Mouse (Mus musculus): ENCODE results near the gene Wwox. TPM values are rescaled to one million over a fixed set of nuclear protein-coding genes. Genes with fewer than 3 reads are reported as not detected.
"Not testable (repeated sequence)": the region's sequence is repeated elsewhere in the genome, so short reads cannot be mapped to it uniquely, and the experiment has no call there.

Wwox gene
- polyA plus RNA-seq, 1 experiment from 2014 or later, result 10.6 TPM

DNA sequence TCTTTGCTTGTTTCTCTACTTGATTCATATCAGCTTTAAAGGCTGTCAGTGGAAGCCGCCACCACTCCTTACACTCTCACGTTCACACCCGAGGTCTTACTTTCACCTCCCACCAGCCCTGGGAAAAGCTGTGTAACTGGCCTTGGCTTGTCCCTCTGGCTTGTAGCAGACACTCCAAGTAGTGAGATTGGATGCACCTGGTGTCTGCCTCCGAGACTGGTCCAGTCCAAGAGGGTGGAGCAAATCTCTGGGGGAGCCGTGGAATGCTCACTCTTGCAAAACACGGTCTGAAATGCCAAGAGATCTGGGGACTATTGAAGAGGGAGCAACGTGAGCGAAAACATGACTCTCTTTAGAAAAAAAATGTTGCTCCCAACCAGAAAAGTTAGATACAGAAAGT, 382.1 kb downstream of the Wwox start:
- Histone ChIP-seq H3K36me3 (no peaks in the 10 kb centered on the region), H3K27ac (replicated peaks) (no peak overlapping the region), H3K4me3 (no peak overlapping the region), H3K27me3 (ENCODE audit: low read depth, poor library complexity, severe bottlenecking) (no peaks in the 10 kb centered on the region), H3K4me1 (peaks cover 12% of the 10 kb centered on the region), H3K9me3 (replicated peaks) (no peaks in the 10 kb centered on the region)
- WGBS, result 84% methylated on average over 8 of the region's 8 CpGs
- no peak for DNase-seq (ENCODE audit: low spot score)

DNA sequence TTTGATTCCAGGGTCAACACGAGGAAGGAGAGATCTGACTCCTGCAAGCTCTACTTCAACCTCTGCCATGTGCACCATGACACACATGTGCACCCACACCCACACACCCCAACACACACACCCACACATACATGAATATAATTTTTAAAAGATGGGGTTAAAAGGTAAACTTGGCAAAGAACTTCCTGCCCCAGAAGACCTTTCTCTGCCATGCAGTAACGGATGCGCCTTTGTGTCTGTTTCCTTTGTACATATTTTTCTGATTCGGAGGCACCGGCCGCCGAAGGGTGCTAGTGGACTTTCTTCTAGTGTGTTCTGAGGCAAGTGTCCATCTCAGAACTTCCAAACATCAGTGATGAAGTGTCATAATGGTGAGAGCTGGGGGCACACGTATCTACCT, 386.0 kb downstream of the Wwox start:
- Histone ChIP-seq H3K4me1 (no peaks in the 10 kb centered on the region), H3K36me3 (no peaks in the 10 kb centered on the region), H3K27me3 (ENCODE audit: low read depth, poor library complexity, severe bottlenecking) (no peaks in the 10 kb centered on the region), H3K27ac (replicated peaks) (no peak overlapping the region), H3K9me3 (replicated peaks) (no peaks in the 10 kb centered on the region), H3K4me3 (no peak overlapping the region)
- DNase-seq (ENCODE audit: low spot score), result no peak
- 94% methylated on average over 8 of the region's 8 CpGs for WGBS

DNA sequence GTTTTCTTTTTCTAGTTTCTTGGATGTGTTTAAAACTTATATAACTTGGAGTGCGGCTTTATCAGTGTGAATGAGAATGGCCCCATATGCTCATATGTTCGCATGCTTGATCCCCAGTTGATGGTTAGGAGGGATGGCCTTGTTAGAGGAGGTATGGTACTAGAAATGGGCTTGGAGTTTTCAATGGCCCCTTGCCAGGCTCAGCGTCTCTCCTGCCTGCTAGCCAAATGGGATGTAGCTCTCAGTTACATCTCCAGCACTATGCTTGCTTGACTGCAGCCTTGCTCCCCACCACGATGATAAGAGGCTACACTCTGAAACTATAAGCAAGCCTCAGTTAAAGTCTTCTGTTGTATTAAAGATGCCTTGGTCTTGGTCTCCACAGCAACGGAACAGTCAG, 387.5 kb downstream of the Wwox start:
- H3K27me3 ChIP-seq (ENCODE audit: low read depth, poor library complexity, severe bottlenecking), result no peaks in the 10 kb centered on the region
- no peak overlapping the region for H3K4me3 ChIP-seq
- 84% methylated on average over 5 of the region's 5 CpGs for WGBS

DNA sequence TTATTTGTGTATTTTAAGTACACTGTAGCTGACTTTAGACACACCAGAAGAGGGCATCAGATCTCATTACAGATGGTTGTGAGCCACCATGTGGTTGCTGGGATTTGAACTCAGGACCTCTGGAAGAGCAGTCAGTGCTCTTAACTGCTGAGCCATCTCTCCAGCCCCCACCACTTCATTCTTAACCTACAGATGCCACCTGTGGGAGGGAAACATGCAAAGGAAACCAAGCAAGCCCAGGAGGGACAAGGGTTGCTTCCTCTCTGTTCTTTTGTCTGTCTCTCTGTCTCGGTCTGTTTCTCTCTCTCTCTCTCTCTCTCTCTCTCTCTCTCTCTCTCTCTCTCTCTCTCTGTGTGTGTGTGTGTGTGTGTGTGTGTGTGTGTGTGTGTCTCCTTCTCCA, 388.4 kb downstream of the Wwox start:
- H3K4me1 ChIP-seq; H3K36me3 ChIP-seq; H3K4me3 ChIP-seq; H3K9me3 ChIP-seq (replicated peaks); H3K27me3 ChIP-seq (ENCODE audit: low read depth, poor library complexity, severe bottlenecking); H3K27ac ChIP-seq (replicated peaks); DNase-seq (ENCODE audit: low spot score): not testable (repeated sequence)
- WGBS, result 70% methylated on average over 1 of the region's 1 CpGs

More for the DNA sequence above, 387.5 kb downstream of the Wwox start:
- DNase-seq (ENCODE audit: low spot score), result no peak
- no peaks in the 10 kb centered on the region for H3K36me3 ChIP-seq
- no peaks in the 10 kb centered on the region for H3K9me3 ChIP-seq (replicated peaks)
- H3K27ac ChIP-seq (replicated peaks), result no peak overlapping the region
- no peaks in the 10 kb centered on the region for H3K4me1 ChIP-seq

DNA sequence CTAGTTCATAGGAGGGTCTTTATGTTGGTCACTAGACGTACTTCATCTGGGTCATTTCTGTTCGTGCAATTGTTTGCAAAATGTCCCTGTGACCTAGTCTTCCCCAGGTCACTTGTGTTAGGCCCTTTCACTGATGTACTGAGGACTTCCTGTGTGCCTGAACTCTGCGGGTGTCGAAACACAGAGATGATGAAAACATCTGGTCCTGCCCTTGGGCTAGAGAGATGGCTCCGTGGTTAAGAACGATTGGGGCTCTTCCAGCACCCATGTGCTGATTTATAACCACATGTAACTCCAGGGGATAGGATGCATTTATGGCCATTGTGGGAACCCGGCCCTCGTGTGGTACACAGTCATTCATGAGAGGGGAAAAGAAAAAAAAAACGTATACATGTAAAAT, 392.1 kb downstream of the Wwox start:
- Histone ChIP-seq H3K9me3 (replicated peaks) (no peaks in the 10 kb centered on the region), H3K36me3 (no peaks in the 10 kb centered on the region), H3K4me1 (no peaks in the 10 kb centered on the region), H3K27me3 (ENCODE audit: low read depth, poor library complexity, severe bottlenecking) (no peaks in the 10 kb centered on the region), H3K4me3 (no peak overlapping the region), H3K27ac (replicated peaks) (no peak overlapping the region)
- WGBS, result 80% methylated on average over 9 of the region's 9 CpGs
- no peak for DNase-seq (ENCODE audit: low spot score)

DNA sequence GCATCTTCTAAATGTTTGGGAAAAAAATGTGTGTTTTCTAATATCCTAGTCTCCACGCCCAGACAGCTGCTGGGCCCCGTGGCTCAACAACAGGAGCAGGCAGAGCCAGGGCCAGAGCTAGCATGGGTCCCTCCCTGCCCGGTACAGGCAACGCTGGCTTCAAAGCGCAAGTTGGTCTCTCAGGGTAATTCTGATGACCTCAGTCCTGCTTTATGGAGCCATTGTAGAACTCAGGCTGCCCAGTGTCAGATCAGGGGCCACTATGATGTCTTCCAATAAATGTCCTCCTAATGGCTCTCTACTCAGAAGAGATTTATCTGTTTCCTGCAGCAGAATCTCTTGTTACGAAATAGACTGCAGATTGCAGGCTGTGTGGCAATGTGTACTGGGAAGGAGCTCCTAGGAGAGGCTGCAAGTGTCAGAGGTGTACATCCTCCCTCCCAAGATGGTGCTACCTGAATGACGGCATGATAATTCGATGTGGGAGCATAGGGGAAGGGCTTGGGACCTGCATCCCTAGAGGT, 392.9 kb downstream of the Wwox start:
- H3K4me1 ChIP-seq, result no peaks in the 10 kb centered on the region
- WGBS, result 85% methylated on average over 8 of the region's 8 CpGs

DNA sequence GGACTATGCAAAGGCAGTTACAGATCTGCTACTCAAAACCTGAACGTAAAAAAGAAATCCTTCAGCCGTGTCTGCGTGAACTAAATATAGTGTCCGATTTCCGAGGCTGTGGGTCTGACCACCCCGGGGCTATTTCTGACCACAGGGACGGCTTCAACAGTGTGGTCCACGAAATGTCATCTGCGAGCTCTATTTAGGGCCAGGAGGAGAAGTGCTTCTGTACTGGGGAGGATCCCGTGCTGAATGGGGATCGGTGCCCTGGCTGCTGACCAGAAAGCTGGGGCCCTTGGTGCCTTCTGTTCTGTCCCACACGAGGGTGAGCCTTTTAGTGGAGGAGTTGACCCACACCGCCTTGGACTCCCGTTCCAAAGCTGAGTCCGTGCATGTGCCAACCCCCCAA, 395.3 kb downstream of the Wwox start:
- no peak for DNase-seq (ENCODE audit: low spot score)
- H3K27me3 ChIP-seq (ENCODE audit: low read depth, poor library complexity, severe bottlenecking), result no peaks in the 10 kb centered on the region
- H3K4me1 ChIP-seq, result no peaks in the 10 kb centered on the region
- no peaks in the 10 kb centered on the region for H3K36me3 ChIP-seq
- WGBS, result 91% methylated on average over 15 of the region's 15 CpGs
- no peaks in the 10 kb centered on the region for H3K9me3 ChIP-seq (replicated peaks)
- H3K27ac ChIP-seq (replicated peaks), result no peak overlapping the region
- H3K4me3 ChIP-seq, result no peak overlapping the region

More for the DNA sequence above, 392.9 kb downstream of the Wwox start:
- Histone ChIP-seq H3K4me3 (no peak overlapping the region), H3K27ac (replicated peaks) (no peak overlapping the region), H3K27me3 (ENCODE audit: low read depth, poor library complexity, severe bottlenecking) (no peaks in the 10 kb centered on the region), H3K36me3 (no peaks in the 10 kb centered on the region), H3K9me3 (replicated peaks) (no peaks in the 10 kb centered on the region)
- no peak for DNase-seq (ENCODE audit: low spot score)

DNA sequence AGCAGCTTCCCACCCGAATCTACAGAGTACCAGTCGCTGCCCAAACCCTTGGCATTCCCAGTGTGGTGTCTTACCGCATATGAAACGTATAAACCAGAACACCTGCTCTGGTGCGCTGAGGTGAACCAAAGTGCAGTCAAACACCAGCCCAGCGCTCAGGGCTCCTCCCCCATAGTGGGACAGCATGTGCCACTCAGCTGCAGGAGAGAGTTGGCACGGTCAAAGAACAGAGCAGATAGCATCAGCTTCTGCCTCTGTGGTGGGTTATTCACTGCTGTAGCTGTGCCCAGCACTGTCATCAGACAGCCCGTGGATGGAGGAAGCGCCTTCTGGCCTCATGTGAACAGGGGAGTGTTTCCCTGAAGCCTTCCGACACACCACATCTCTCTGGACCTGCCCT, 400.5 kb downstream of the Wwox start:
- WGBS, result 92% methylated on average over 10 of the region's 10 CpGs
- Histone ChIP-seq H3K4me3 (no peak overlapping the region), H3K27me3 (ENCODE audit: low read depth, poor library complexity, severe bottlenecking) (no peaks in the 10 kb centered on the region), H3K36me3 (no peaks in the 10 kb centered on the region), H3K27ac (replicated peaks) (no peak overlapping the region), H3K9me3 (replicated peaks) (no peaks in the 10 kb centered on the region), H3K4me1 (peaks cover 11% of the 10 kb centered on the region; the same call in 1 of the 2 replicates)
- DNase-seq (ENCODE audit: low spot score), result no peak

DNA sequence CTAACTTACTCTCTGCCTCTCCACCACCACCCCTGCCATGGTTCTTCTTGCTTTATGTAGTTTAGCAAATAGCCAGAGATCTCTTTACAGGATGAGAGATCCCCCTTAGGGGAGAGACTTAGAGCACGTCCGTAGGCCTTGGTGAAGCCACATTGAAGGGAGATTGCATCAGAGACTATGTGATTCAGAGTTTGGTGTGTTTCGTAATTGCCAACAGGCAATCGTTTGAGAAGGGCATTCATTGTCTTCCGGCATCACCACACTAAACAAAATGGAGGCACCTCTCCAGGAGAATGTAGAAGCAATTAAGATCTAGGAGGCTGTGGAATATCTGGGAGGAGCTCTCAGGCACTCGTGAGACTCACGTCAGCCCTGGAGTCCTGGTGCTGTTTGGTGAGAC, 408.2 kb downstream of the Wwox start:
- Histone ChIP-seq H3K4me1 (peaks cover 67% of the 10 kb centered on the region), H3K27ac (replicated peaks) (0 out of 2 replicates have a peak overlapping the region, but pooled peaks have one; percentile 49), H3K9me3 (replicated peaks) (no peaks in the 10 kb centered on the region; the same call in 1 of the 2 replicates), H3K27me3 (ENCODE audit: low read depth, poor library complexity, severe bottlenecking) (no peaks in the 10 kb centered on the region), H3K36me3 (no peaks in the 10 kb centered on the region), H3K4me3 (no peak overlapping the region)
- DNase-seq (ENCODE audit: low spot score), result no peak
- WGBS, result 96% methylated on average over 7 of the region's 7 CpGs

DNA sequence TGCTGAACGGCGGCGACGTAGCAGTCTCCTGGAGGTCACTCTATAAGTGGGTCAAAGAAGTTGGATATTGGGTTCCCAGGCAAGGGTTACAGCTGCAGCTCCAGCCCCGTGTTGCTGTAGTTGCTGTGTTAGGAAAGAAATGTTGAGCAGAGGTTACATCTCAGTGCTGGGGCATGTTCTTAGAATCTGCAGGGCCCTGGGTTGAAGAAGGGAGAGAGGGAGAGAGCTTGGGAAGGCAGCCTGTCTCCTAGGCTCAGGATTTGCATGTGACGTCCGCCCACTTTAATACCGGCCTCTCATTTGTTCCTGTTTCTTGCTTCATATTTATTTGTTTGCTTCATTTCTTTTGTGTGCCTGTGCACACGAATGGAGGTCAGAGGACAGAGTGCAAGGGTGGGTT, 410.0 kb downstream of the Wwox start:
- H3K27me3 ChIP-seq (ENCODE audit: low read depth, poor library complexity, severe bottlenecking), result peaks cover 9% of the 10 kb centered on the region; the same call in 1 of the 2 replicates
- WGBS, result 60% methylated on average over 9 of the region's 9 CpGs
- H3K36me3 ChIP-seq, result no peaks in the 10 kb centered on the region
- no peaks in the 10 kb centered on the region; the same call in 1 of the 2 replicates for H3K9me3 ChIP-seq (replicated peaks)
- H3K4me3 ChIP-seq, result no peak overlapping the region
- DNase-seq (ENCODE audit: low spot score), result no peak
- H3K4me1 ChIP-seq, result peaks cover 73% of the 10 kb centered on the region
- peak overlapping the region; percentile 52 for H3K27ac ChIP-seq (replicated peaks)

DNA sequence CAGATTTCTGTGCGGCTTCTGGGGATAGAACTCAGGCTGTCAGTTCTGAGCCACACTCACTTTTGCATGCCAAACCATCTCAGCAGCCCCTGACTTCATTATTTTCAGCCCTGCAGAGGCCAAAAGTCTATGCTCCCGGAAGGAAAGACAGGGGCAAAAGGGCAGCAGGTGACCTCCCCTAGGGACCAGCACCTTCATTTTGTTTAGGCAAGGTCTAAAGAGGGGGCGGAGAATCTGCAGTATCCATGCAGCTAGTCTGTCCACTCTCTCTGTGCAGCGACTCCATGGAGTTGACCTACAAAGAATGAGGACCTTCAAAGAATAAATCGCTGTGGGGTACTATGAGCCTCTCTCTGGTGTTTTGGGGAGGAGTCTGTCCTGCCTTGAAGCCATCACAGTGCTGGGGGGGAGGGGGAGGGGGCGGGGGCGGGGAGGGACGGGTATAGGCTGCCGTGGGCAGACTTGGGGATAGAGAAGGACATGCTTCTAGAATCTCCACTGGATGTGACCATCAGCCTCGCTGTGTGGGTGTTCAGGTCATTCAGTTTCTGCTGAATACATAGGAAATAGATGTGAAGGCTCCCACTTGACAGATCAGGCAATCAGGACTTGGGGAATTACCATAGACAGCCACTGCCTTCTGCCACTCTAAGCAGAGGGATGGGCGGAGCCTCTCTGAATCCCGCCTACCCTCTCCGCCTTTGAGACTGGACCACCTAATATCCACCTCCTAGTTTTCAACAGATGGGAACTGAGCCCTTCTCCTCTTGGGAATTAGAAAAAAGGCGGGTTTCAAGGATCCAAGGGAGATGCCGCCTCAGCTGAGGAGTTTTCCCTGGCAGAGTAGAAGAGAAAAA, 410.8 kb downstream of the Wwox start:
- Histone ChIP-seq H3K27me3 (ENCODE audit: low read depth, poor library complexity, severe bottlenecking) (peaks cover 14% of the 10 kb centered on the region), H3K36me3 (no peaks in the 10 kb centered on the region), H3K4me3 (no peak overlapping the region), H3K27ac (replicated peaks) (0 out of 2 replicates have a peak overlapping the region, but pooled peaks have one; percentile 9), H3K9me3 (replicated peaks) (no peaks in the 10 kb centered on the region; the same call in 1 of the 2 replicates), H3K4me1 (peaks cover 77% of the 10 kb centered on the region)
- 45% methylated on average over 15 of the region's 15 CpGs for WGBS
- DNase-seq (ENCODE audit: low spot score), result peak; percentile 31

DNA sequence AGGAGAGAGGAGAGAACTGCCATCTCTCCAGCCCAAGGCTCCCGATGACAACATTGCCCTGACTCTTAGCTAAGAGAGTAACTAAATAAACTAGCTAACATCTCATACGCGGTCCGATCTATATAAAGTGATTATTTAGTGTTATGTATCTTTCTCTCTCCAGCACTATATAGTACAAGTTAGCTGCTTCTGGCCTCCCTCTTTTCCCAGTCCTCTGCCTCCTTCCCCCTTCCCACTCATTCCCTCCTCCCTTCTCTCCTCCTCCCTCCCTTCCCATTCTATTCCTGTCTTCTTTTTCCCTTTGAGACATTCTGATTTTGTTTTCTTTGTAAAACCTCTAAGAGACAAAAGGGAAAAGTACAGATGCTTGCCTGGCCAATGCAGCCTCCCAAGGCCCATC, 414.3 kb downstream of the Wwox start:
- no peak overlapping the region for H3K4me3 ChIP-seq
- H3K27ac ChIP-seq (replicated peaks), result no peak overlapping the region
- H3K36me3 ChIP-seq, result no peaks in the 10 kb centered on the region
- no peaks in the 10 kb centered on the region; the same call in 1 of the 2 replicates for H3K9me3 ChIP-seq (replicated peaks)
- peaks cover 54% of the 10 kb centered on the region for H3K4me1 ChIP-seq
- H3K27me3 ChIP-seq (ENCODE audit: low read depth, poor library complexity, severe bottlenecking), result peaks cover 14% of the 10 kb centered on the region
- no peak for DNase-seq (ENCODE audit: low spot score)
- WGBS, result 84% methylated on average over 4 of the region's 4 CpGs

DNA sequence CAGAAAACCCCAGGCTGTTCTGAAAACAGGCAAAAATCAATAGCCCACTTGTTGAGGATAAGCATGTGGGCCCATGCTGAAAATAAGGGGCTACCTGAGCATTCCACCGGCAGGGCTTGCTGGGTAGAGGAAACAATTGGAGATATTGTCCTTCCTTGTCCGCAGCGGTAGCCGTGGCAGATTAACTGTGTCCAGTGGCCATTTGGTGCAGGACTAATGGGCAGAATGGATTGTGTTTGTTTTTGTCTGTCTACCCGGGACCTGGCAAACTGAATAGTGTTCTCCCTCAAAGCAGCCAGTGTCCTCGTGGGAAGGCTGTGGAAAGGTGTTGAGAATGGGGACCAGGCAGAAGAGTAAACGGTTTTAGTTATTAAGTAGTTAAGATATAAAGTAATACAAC, 416.4 kb downstream of the Wwox start:
- Histone ChIP-seq H3K27ac (replicated peaks) (peak overlapping the region; percentile 19; the same call in 1 of the 2 replicates), H3K4me1 (peaks cover 34% of the 10 kb centered on the region), H3K36me3 (no peaks in the 10 kb centered on the region), H3K4me3 (0 out of 2 replicates have a peak overlapping the region, but pooled peaks have one; percentile 16), H3K9me3 (replicated peaks) (no peaks in the 10 kb centered on the region; the same call in 1 of the 2 replicates), H3K27me3 (ENCODE audit: low read depth, poor library complexity, severe bottlenecking) (peaks cover 14% of the 10 kb centered on the region)
- no peak for DNase-seq (ENCODE audit: low spot score)
- 25% methylated on average over 7 of the region's 7 CpGs for WGBS

Data from midbrain, embryonic 10.5 days (tissue).